Mouse (Mus musculus) regulatory T cell (primary cell): ENCODE measurements at regions not wholly inside any gene's neighbourhood (a gene's known extent, or its start where the extent isn't known, plus 50 kb on each side); places are given as distances from the start of the nearest gene placed in this dataset.

Experiments used
- in situ Hi-C: fragments of 300-600 bp; cut with MboI, MseI; formaldehyde crosslinking; loops from one replicate; pipeline ENCODE4 v1.15.1; 2025; ENCODE audit warnings: high pct_unique_total_duplicates

DNA sequence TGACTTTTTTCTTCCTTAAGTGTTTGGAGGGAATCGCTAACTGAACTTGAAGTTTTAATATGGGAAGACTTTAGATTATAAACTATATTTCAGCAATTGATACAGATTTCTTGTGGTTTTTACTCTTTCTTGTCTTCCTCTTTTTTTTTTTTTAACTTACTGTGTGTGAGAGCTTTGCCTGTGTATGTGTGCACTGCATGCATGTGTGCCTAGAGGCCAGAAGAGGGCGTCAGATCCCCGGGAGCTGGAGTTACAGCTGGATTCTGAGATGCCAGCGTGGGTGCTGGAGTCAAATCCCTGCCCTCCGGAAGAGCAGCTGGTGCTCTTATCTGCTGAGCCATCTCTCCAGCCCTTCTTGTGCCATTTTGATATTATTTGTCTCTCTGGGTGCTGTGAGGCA is 129.6 kb downstream of the Trim33 start:
- in situ Hi-C loops: no loop called here

DNA sequence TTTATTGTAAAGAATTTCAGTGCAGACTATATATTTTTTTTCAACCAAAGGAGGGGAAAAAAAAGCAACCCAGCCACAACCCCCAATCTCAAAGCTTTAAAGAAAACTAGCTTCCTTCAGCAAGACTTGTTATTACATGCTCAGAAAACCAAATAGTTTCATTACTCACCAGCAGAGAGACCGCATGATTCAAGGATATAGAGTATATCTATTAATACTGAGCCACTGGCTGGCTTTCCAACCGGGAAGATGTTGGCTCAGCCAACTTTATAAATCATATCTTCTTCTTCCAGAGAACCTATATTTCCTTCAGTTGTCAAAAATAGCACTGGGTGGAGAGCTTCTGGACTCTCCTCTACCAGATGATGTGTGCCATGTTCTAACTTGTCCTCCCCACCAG is 133.2 kb downstream of the Trim33 start:
- in situ Hi-C loops: no loop called here

DNA sequence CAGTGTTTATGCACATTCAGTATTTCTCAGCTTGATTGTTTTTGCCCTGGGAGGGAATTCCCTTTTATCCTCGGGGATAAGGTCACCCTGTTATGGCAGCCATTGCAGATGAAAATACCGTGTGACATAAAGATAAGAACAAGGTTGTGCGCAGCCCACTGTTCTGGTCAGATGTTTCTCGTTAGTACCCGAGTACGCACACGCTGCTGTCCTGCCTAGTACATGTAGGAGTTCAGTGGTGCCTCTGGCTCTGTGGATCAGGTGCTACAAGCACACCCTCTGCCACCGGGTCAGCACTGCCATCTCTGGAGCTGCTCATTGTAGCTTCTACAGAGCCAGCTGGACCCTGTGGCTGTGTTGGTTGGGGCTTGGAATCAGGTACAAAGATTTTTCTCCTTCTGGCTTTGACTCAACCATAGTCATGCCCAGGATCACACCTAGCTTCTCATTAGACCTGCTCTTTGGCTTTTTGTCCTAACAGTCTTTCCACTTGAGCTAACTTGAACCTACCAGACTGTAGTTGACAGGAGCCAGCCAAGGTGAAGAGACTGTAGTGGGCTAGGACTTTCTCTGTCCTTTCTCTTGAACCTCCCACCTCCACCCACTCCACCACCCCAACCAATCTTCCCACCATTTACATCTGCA is 136.1 kb downstream of the Trim33 start:
- in situ Hi-C loops: no loop called here

DNA sequence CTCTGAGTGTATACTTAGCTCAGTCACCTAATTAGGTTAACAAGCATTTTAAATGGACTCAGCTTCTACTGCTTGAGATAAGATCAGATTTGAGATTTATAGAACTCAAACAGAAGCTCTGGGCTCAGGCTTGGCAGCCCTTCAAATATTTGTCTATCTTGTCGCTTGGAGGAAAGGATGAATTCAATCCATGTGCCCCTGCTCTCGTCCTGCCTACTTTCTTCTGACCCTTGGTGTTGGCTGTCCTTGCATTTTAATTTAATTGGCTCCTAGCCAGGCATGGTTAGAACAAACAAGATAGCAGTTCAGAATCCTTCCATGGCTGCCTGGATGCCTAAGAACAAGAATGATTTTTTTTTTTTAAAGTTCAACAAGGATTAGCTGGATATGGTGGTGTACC is 137.2 kb downstream of the Trim33 start:
- in situ Hi-C loops: no loop called here

DNA sequence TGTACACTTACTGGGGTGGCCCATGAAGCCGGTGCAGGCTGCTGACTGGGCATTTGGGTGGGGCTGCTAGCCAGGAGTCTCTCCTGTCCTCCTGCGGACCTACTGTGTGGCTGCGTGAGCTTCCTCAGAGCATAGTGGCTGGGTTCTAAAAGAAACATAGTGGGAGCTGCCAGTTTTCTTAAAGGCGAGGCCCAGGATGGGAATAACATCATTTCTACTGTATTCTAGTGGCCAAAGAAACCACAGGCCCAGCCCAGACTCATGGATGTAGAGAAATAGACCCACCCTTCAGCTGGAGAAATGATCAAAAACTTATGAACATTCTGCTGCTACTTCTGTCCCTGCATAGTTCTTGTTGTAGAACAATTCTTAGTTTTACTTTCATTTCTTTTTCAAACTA is 138.7 kb downstream of the Trim33 start:
- in situ Hi-C loops: no loop called here

DNA sequence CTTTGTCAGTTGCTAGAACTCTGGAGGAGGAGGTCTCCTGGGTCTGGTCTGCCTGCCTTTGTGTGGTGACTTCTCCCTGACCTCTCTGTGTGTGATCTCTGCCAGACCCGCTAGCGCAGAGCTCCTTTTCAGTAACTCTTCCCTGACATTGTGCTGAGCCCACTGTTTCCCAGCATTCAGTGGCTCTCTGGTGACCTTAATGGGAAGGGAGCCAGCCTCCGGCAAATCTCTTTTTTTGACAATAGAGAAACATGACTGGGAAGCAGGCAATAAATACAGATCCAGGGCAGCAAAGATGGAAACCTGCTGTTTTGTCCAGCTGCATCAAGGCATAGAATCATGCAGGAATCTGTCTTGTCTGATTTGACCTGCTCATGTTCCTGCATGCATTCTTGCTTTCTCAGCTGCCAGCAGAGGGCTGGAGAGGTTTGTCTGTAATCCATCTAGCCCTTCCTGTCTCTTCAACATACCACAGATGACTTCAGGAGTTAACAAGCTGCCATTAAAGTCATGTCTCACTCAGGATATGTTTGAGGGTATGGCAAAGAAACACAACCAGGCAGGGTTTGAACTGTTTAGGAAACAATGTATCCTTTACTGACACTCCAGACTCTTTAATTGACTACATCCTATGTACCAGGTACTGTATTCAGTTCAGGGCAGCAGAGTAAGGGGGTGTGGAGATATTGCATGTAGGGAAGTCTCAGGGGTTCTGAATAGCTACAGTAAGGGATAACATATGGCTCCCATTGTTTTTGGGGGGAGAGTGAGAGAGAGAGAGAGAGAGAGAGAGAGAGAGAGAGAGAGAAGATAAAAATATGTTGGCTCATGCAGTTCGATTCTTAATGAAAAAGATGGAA is 140.9 kb downstream of the Trim33 start:
- in situ Hi-C loops: no loop called here

DNA sequence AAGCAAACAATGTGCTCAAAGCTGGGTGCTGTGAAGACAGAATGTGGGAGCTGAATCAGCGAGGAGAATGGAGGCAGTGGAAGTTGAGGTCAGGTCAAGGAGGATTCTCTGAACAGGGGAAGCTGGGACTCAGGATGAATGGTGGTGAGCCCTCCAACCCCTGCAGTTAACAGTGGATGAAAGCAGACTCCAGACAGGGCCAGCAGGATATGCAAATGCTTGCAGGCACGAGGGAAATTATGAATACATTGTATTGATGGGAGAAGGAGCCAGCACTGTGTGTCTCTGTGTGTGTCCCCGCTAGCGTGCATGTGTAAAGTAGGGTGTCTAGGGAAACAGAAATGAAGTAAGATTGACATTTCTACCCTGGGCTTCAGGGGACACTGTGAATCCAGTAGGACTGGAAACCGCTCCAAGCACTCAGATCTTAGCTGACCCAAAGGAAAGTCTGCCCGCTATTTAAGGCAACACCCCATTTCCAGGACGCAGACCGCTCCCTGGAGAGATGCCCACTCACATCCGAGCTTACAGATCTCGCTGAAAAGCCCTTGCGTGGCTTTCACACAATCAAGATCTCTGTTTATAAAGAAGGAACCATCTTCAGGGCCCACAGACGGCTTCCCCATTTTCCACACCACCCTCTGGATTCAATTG is 141.7 kb downstream of the Trim33 start:
- in situ Hi-C loops: no loop called here

DNA sequence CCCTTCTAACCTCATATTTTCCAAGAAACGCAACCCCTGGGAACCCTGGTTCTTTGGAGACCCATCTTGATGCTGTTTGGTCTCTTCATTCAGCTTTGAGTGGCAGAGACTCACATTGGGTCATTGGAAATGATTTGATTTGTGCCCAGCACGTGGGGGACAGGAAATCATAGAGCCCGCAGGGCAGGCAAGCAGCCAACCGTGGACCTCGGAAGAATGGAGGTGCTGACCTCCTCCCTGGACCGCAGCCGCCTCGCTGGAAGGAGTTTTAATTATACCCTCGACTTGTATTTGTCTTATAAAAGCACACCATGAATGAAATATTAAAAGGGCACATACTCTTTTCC is 142.2 kb downstream of the Trim33 start:
- in situ Hi-C loops: no loop called here

DNA sequence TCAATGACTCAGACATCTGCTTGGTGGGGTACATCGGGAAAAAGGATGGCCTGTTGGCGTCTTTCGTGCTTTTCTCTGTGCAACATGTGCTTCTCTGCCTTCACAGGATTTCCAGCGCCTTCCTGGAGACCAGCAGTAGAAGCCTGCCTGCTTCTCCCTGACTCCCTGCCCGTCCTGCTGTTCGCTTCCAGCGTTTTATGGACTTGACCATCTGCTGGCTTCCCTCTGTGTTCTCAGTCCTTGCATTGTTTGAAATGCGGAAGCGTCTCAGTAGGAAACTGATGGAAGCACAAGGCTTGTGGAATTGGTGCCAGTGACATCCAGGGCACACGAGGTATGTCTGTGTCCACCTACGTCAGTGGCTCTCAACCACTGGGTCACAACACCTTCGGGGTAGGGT is 143.7 kb downstream of the Trim33 start:
- in situ Hi-C loops: no loop called here

DNA sequence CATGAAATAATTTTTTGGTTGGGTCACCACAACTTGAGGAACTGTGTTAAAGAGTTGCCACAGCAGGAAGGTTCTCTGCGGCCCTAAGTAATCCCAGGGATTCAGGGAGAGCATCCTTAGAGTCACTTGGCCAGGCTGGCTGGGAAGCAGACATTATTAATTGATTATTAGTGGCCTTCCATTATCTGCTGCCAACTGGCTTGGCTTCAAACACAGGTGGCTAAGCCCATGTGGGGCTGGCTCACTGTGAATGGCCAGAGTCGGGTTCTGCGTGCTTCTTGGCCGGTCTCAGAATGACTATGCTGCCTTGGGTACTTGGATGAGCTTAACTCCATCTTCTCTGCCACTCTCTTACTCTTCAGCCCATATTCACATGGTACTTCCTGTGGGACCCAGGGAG is 144.2 kb downstream of the Trim33 start:
- in situ Hi-C loops: no loop called here

DNA sequence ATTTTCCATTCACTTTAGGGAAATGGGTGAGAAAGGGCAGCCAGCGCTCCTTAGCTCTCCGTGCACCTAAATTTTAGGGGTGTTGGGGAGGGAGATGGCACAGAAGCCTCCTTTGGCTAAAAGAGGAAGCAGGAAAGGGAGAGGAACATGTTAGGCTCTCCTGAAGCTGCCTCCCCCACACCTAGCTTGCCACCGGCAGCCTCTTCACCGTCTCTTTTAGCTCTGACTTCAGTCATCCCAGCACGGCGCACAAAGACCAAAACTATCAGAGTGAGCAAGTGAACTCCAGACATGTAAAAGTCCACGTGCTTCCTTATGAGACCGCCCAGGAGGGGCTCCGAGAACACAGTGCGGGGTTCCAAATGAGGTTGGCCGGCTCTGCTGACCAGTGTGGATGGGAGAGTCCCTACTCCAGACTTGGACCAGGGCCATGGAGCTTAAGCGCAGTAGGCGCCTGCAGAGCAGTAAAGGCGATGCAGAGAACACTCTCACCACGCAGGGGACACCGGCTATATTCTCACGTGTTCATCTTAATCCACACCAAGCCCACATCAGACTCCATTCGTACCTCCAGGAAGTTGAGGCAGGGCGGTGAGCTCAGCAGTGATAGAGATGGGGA is 146.8 kb downstream of the Trim33 start:
- in situ Hi-C loops: no loop called here

DNA sequence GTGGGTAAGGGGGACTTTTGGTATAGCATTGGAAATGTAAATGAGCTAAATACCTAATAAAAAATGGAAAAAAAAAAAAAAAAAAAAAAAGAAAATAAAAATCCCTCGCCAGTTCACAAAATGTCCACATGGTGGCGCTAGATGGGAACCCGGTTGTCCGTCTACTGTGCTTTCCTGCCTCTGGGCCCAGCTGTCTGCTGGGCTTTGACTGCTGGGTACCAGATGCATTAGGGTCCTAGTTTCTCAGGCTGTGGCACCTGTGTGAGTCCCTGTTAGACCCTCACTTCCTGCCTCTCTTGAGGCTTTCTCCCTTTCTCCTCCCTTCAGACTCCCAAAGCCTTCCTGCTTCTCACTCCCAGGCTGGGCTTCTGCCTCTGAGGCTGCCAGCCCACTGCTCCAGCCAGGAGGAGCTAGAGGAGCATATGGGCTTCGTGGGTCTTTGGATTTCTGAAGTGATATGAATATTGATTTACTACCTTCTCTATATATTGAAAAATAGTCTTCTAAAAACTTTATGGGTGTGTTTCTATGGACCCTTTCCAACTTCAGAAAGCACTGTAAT is 145.7 kb upstream of the Syt6 start:
- in situ Hi-C loops: no loop called here

DNA sequence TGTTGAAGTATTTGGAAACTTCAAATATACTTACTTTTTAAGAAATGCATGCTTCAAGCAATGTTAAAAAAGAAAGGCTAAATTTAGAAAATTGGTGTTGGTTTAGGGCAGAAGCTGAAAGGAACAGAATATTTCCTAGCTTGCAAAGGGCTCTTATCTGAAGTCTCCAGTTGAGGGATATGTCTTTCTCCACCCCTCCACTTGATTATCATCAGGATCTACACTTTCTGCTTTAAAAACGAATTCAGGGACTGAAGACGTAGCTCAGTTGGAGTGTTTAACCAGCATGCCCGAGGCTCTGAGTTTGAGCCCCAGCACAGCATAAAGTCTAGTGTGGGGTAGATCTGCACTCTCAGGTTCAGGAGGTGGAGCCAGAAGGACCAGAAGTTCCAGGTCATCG is 144.9 kb upstream of the Syt6 start:
- in situ Hi-C loops: loop anchor here (5.0 to 10.0 kb wide), 2 partner anchors 38 to 305 kb away; partner anchors contain the start of genes Gm10964 and Olfml3

DNA sequence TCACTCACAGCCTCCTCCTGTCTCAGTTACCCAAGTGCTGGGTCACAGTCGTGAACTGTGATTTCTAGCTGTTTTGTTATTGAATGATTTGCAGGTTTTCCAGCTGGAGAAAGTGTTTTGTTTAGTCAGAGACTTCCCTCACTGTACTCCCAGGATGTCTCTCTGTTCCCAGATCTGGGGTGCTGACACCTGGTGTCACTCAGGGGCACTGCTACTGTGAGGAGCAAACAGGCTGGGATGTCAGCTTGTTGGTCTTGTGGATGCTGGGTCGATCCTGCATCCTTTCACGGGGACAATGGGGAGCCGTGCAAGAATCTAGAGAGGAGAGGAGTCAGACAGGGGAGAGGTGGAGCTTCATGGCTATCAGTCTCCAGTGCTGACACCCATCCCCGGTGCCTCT is 142.8 kb upstream of the Syt6 start:
- in situ Hi-C loops: loop anchor here (5.0 to 10.0 kb wide), 2 partner anchors 40 to 303 kb away; partner anchors contain the start of genes Gm10964 and Olfml3

DNA sequence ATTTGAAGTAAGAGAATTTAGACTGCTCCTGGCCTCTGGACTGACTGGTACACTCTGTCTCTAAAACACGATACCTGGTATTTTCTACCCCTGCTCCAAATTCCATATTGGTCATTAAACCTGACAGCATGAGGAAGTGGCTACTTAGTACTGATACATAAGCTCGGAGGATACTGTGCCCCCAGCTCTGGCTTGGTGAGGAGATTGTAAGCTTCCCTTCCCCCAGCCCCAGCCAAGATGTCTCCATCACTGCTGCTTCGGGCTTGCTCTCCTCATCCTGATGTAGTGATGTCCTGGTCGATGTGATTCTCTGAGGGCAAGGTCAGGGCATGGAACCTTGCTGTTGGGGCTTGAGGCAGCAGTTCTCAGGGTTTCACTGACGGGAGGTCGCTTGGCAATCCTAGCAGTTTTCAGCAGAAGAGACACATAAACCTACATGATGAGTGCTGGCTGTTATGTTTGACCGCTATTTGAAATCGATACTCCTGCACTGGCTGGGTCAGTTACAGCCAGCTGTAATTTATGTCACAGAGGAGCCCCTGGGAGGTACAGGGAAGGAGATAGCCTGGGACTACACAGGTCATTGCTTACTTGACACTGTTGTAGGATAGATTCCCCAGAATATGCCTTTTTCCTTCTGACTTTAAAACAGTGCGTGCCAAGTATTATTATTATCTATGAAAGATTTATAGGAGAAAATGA is 138.0 kb upstream of the Syt6 start:
- in situ Hi-C loops: loop anchor here (10.0 kb wide), 1 partner anchor 298 kb away; the partner anchor contains the start of genes Gm10964 and Olfml3

DNA sequence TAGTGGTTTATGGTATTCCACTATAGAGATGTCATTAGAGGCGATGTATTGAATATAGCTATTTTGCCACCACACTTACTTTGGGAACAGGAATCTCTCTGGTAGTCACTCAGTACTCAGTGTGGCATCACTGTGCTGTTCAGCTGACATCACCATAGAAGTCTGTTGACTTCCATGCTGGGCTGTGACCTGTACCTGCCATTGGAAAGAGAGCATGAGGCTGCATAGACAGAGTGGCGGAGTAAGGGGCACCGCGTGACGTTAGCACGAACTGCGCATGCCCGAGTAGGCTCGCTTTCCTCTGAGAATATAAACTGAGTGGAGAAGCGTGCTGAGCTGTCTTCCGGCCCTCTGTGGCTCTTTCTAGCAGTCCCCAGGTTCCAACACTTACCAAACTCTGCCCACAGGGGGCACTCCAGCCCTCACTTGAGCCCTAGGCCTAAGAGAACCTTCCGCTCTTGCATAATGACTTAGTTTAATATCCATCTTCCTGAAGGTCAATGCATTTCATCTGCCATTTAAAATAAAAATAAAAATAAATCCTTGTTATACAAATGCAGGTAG is 136.2 kb upstream of the Syt6 start:
- in situ Hi-C loops: loop anchor here (10.0 kb wide), 1 partner anchor 296 kb away; the partner anchor contains the start of genes Gm10964 and Olfml3

DNA sequence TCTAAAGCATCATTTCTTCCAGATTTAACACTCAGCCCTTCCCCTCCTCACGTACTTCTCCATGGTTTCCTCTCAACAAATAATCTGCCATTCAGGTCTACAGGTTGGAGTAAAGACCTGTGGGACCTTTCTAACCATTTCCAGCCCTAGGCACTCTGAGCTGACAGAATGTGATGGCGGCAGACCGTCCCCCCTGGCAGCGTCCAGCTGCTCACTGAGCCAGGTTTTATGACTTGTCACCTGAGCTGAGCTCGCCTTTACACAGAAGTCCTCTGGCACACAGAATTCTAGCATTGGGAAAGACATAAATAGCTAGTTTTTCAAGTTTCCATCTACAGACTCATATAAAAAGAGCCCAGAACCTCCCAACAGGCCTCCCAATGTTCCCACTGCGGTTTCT is 131.8 kb upstream of the Syt6 start:
- in situ Hi-C loops: no loop called here

DNA sequence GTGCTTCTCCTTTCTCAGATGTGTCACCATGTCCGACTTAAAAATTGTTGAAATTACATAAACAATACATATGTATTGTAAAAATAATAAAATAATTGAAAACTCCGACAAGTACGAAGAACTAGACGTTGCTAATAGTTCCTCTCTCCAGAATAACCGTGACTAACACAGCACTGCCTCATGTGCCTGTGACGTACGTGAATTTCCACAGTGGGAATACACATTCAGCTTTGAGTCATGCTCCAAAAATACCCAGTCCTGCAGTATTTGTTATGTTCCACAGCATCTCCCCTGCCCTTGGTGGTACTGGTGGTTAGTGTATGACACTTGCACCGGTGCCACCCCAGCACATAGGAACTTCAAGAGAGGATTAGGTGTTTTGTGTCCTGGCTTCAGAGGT is 129.2 kb upstream of the Syt6 start:
- in situ Hi-C loops: no loop called here

DNA sequence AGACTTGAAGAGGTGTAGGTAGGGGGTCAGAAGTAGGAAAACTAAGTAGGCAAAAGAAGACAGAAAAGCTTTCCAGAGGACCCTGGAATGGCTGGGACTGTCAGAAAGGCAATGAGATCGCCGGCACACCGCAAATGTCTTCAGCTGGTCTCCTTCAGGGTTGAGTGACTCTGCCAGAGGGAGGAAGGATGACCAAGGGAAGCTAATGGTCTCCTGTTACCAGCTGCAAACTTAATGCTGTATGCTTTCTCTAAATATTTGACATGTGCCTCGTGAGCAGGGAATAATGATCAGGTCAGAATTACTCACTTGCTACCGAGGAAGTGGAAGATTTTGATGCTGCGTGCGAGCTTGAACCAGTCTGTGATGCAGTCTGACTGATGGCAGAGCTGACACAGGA is 125.2 kb upstream of the Syt6 start:
- in situ Hi-C loops: no loop called here

DNA sequence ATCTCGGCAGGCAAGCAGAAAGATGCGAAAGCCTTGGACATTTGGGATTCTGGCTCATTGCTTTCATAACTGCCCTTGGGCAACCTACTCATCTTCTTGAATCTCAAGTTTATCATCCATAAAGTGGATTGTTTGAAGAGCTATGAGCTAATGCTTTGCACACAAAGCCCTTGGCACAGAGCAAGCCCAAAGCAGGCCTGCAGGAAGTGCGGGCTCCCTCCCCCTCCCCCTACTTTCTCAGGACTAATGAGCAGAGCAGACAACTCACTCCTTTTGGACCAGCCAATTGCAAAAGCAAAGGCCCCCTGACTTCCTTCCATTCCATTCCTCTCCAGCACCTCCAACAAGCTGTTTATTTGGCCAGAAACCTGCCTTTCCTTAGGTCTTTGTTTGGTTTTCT is 123.1 kb upstream of the Syt6 start:
- in situ Hi-C loops: no loop called here

DNA sequence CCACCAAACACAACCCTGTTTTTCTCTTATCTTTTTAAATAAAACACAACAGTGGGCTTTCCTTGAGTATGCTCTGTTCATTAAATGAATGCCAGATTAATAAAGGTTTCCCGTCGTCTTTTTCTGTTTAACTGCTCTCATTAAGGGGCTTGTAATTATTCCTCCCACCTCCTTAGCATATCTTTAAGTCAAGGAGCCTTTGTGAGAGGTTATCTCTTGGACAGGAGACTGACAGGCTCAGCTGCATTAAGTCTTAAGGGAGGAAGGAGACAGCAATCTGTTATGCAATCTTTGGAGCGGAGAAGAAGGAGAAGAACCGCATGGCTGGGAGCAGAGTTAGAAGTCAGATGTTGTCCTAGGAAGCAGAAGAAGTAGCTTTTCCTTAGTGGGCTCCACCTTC is 111.3 kb upstream of the Syt6 start:
- in situ Hi-C loops: no loop called here
